Mouse (Mus musculus) heart, embryonic 10.5 days (tissue): ENCODE data around the gene 5830473C10Rik. TPM values are rescaled to one million over a fixed set of nuclear protein-coding genes. Genes with fewer than 3 reads are reported as not detected.

Source experiments
- DNase-seq: peaks from one replicate; pipeline ENCODE4 v3.0.0-alpha.2; 2017; ENCODE audit warnings: low spot score
- H3K27ac ChIP-seq: fragments of 300-500 bp; sonication (generic); 2 replicates; pipeline ENCODE4 v1.5.1; 2016; ENCODE audit warnings: mild to moderate bottlenecking
- H3K27me3 ChIP-seq: fragments of 300-500 bp; sonication (generic); 2 replicates; pipeline ENCODE4 v1.6.1; 2016; ENCODE audit warnings: mild to moderate bottlenecking; ENCODE audit not compliant: poor library complexity, insufficient read depth, severe bottlenecking
- H3K36me3 ChIP-seq: fragments of 300-500 bp; sonication (generic); 2 replicates; pipeline ENCODE4 v1.6.1; 2016; ENCODE audit warnings: mild to moderate bottlenecking, moderate library complexity
- H3K4me1 ChIP-seq: fragments of 300-500 bp; sonication (generic); 2 replicates; pipeline ENCODE4 v1.6.1; 2016; ENCODE audit warnings: mild to moderate bottlenecking
- H3K4me3 ChIP-seq: fragments of 300-500 bp; sonication (generic); 2 replicates; pipeline ENCODE4 v1.5.1; 2016; ENCODE audit warnings: mild to moderate bottlenecking, moderate library complexity
- H3K9me3 ChIP-seq: fragments of 300-500 bp; sonication (generic); 2 replicates; pipeline ENCODE4 v1.6.1; 2016; ENCODE audit warnings: mild to moderate bottlenecking, moderate library complexity
- WGBS: fragments of 180-500 bp; shearing (Covaris S2); methylation state at CpG from one replicate; pipeline ENCODE4 v1.1.7; 2016; 5-methylcytosine and 5-hydroxymethylcytosine counted together
- polyA plus RNA-seq: library from polyadenylated mRNA; unstranded; fragments of >200 nt; fragmentation: Nextera tagmentation; extraction: Ambion mirVana; gene quantifications from 2 replicates; pipeline ENCODE4 v1.2.1, GENCODE M21; 2016

5830473C10Rik gene
- 0.09 TPM in 1 of 2 replicates, not detected in the other for polyA plus RNA-seq

- H3K27ac ChIP-seq: no peak within 1 kb of the TSS
- H3K4me3 ChIP-seq: no peak within 1 kb of the TSS
- no peak for DNase-seq
- no peaks in the 10 kb centered on the region for H3K27me3 ChIP-seq
- peaks cover 4% of the 10 kb centered on the region; the same call in 1 of the 2 replicates for H3K4me1 ChIP-seq
- H3K36me3 ChIP-seq: no peaks in the 10 kb centered on the region
- no peaks in the 10 kb centered on the region for H3K9me3 ChIP-seq
- 83% methylated on average over 6 of the region's 6 CpGs for WGBS
These were observed at the start of gene 5830473C10Rik for GRCm38 (mm10) chr5:90560743-90561142. 5830473C10Rik (plus strand) TSS chr5:90561107.

GRCm38 (mm10) chr5:90512288-90512955, 48.5 kb upstream of the 5830473C10Rik start:
- DNase-seq: no peak
- no peak overlapping the region for H3K4me3 ChIP-seq

GRCm38 (mm10) chr5:90515561-90515960, 45.3 kb upstream of the 5830473C10Rik start:
- H3K36me3 ChIP-seq: no peaks in the 10 kb centered on the region
- no peaks in the 10 kb centered on the region for H3K27me3 ChIP-seq
- no peak for DNase-seq
- no peak overlapping the region for H3K27ac ChIP-seq
- no peaks in the 10 kb centered on the region for H3K9me3 ChIP-seq
- no peaks in the 10 kb centered on the region for H3K4me1 ChIP-seq
- H3K4me3 ChIP-seq: no peak overlapping the region
- 80% methylated on average over 6 of the region's 6 CpGs for WGBS

More at GRCm38 (mm10) chr5:90512288-90512955, 48.5 kb upstream of the 5830473C10Rik start:
- Histone ChIP-seq H3K9me3 (no peaks in the 10 kb centered on the region), H3K27ac (no peak overlapping the region), H3K36me3 (no peaks in the 10 kb centered on the region), H3K4me1 (no peaks in the 10 kb centered on the region), H3K27me3 (no peaks in the 10 kb centered on the region)
- 79% methylated on average over 6 of the region's 6 CpGs for WGBS

- DNase-seq: no peak
- Histone ChIP-seq H3K27ac (no peak within 1 kb of the TSS), H3K36me3 (no peaks in the 10 kb centered on the region), H3K9me3 (no peaks in the 10 kb centered on the region), H3K27me3 (no peaks in the 10 kb centered on the region), H3K4me3 (no peak within 1 kb of the TSS), H3K4me1 (no peaks in the 10 kb centered on the region)
- 72% methylated on average over 6 of the region's 6 CpGs for WGBS
These were observed 42.4 kb upstream of the 5830473C10Rik start, which contains the start of gene Afm for GRCm38 (mm10) chr5:90518356-90519100. Afm (plus strand) TSS chr5:90518932.

GRCm38 (mm10) chr5:90551191-90551590, 9.7 kb upstream of the 5830473C10Rik start:
- Histone ChIP-seq H3K27me3 (no peaks in the 10 kb centered on the region), H3K36me3 (no peaks in the 10 kb centered on the region), H3K9me3 (no peaks in the 10 kb centered on the region), H3K4me1 (no peaks in the 10 kb centered on the region), H3K27ac (no peak overlapping the region), H3K4me3 (no peak overlapping the region)
- no peak for DNase-seq
- 84% methylated on average over 8 of the region's 8 CpGs for WGBS

- WGBS: 81% methylated on average over 3 of the region's 3 CpGs
These were observed 4.9 kb upstream of the 5830473C10Rik start for GRCm38 (mm10) chr5:90556052-90556451.

GRCm38 (mm10) chr5:90561721-90562275, 891 bp downstream of the 5830473C10Rik start:
- Histone ChIP-seq H3K36me3 (no peaks in the 10 kb centered on the region), H3K27me3 (no peaks in the 10 kb centered on the region), H3K4me1 (peaks cover 4% of the 10 kb centered on the region; the same call in 1 of the 2 replicates), H3K27ac (no peak overlapping the region), H3K9me3 (no peaks in the 10 kb centered on the region), H3K4me3 (no peak overlapping the region)
- WGBS: 88% methylated on average over 11 of the region's 11 CpGs
- DNase-seq: peak; percentile 16

More at GRCm38 (mm10) chr5:90556052-90556451, 4.9 kb upstream of the 5830473C10Rik start:
- no peaks in the 10 kb centered on the region for H3K27me3 ChIP-seq
- no peak overlapping the region for H3K4me3 ChIP-seq
- H3K27ac ChIP-seq: no peak overlapping the region
- no peaks in the 10 kb centered on the region for H3K9me3 ChIP-seq
- DNase-seq: peak; percentile 51
- no peaks in the 10 kb centered on the region for H3K4me1 ChIP-seq
- no peaks in the 10 kb centered on the region for H3K36me3 ChIP-seq

GRCm38 (mm10) chr5:90562880-90563279, 2.0 kb downstream of the 5830473C10Rik start:
- H3K27ac ChIP-seq: no peak overlapping the region
- H3K27me3 ChIP-seq: no peaks in the 10 kb centered on the region
- peaks cover 6% of the 10 kb centered on the region; the same call in 1 of the 2 replicates for H3K4me1 ChIP-seq
- no peak for DNase-seq
- no peaks in the 10 kb centered on the region for H3K36me3 ChIP-seq
- no peak overlapping the region for H3K4me3 ChIP-seq
- H3K9me3 ChIP-seq: no peaks in the 10 kb centered on the region
- 36% methylated on average over 4 of the region's 4 CpGs for WGBS

GRCm38 (mm10) chr5:90564161-90564560, 3.3 kb downstream of the 5830473C10Rik start:
- Histone ChIP-seq H3K36me3 (no peaks in the 10 kb centered on the region), H3K4me3 (no peak overlapping the region), H3K4me1 (peaks cover 18% of the 10 kb centered on the region; the same call in 1 of the 2 replicates), H3K27me3 (no peaks in the 10 kb centered on the region), H3K27ac (no peak overlapping the region), H3K9me3 (no peaks in the 10 kb centered on the region)
- WGBS: 89% methylated on average over 4 of the region's 4 CpGs
- DNase-seq: no peak

- no peaks in the 10 kb centered on the region for H3K36me3 ChIP-seq
These were observed 4.3 kb downstream of the 5830473C10Rik start for GRCm38 (mm10) chr5:90565205-90565604.

GRCm38 (mm10) chr5:90567788-90568187, 6.9 kb downstream of the 5830473C10Rik start:
- Histone ChIP-seq H3K4me3 (no peak overlapping the region), H3K27me3 (no peaks in the 10 kb centered on the region), H3K9me3 (no peaks in the 10 kb centered on the region), H3K4me1 (peaks cover 18% of the 10 kb centered on the region; the same call in 1 of the 2 replicates), H3K27ac (no peak overlapping the region), H3K36me3 (no peaks in the 10 kb centered on the region)
- DNase-seq: no peak
- WGBS: 64% methylated on average over 5 of the region's 5 CpGs

More at GRCm38 (mm10) chr5:90565205-90565604, 4.3 kb downstream of the 5830473C10Rik start:
- Histone ChIP-seq H3K4me1 (peaks cover 18% of the 10 kb centered on the region; the same call in 1 of the 2 replicates), H3K4me3 (no peak overlapping the region), H3K27me3 (no peaks in the 10 kb centered on the region), H3K27ac (no peak overlapping the region), H3K9me3 (no peaks in the 10 kb centered on the region)
- DNase-seq: no peak
- 76% methylated on average over 6 of the region's 6 CpGs for WGBS

- Histone ChIP-seq H3K4me1 (peaks cover 14% of the 10 kb centered on the region; the same call in 1 of the 2 replicates), H3K4me3 (no peak overlapping the region), H3K27ac (no peak overlapping the region), H3K27me3 (no peaks in the 10 kb centered on the region), H3K9me3 (no peaks in the 10 kb centered on the region), H3K36me3 (no peaks in the 10 kb centered on the region)
- DNase-seq: no peak
These were observed 7.4 kb downstream of the 5830473C10Rik start for GRCm38 (mm10) chr5:90568338-90568737.

- Histone ChIP-seq H3K27ac (no peak overlapping the region), H3K36me3 (no peaks in the 10 kb centered on the region), H3K4me1 (peaks cover 14% of the 10 kb centered on the region; the same call in 1 of the 2 replicates), H3K9me3 (no peaks in the 10 kb centered on the region), H3K27me3 (no peaks in the 10 kb centered on the region), H3K4me3 (no peak overlapping the region)
- WGBS: 71% methylated on average over 3 of the region's 3 CpGs
- no peak for DNase-seq
These were observed 10.3 kb downstream of the 5830473C10Rik start for GRCm38 (mm10) chr5:90571216-90571615.
